Mouse (Mus musculus) olfactory bulb, adult 2 months (tissue): ENCODE results near the gene Tcf7l2. TPM values are rescaled to one million over a fixed set of nuclear protein-coding genes. Genes with fewer than 3 reads are reported as not detected.

Experiments
- H3K27ac ChIP-seq: fragments of 200-500 bp; 2 replicates; pipeline ENCODE4 v1.5.1; 2012; ENCODE audit warnings: low read depth, low read length; ENCODE audit not compliant: insufficient read depth
- H3K4me1 ChIP-seq: fragments of 200-500 bp; 2 replicates; pipeline ENCODE4 v1.6.1; 2012; ENCODE audit warnings: low read length; ENCODE audit not compliant: control insufficient read depth, insufficient read depth
- H3K4me3 ChIP-seq: fragments of 200-500 bp; 2 replicates; pipeline ENCODE4 v1.5.1; 2012; ENCODE audit warnings: mild to moderate bottlenecking, low read depth, low read length, moderate library complexity; ENCODE audit not compliant: insufficient read depth
- CTCF ChIP-seq: fragments of 200-500 bp; IDR thresholded peaks from 2 replicates; pipeline ENCODE4 v1.5.1; 2012; ENCODE audit warnings: low read depth, mild to moderate bottlenecking, low read length, moderate library complexity; ENCODE audit not compliant: insufficient read depth
- POLR2A ChIP-seq: fragments of 200-500 bp; IDR thresholded peaks from 2 replicates; pipeline ENCODE4 v1.6.1; 2012; ENCODE audit warnings: mild to moderate bottlenecking, low read depth, low read length, moderate library complexity; ENCODE audit not compliant: insufficient read depth
- WGBS: fragments of 180-500 bp; shearing (Covaris S2); methylation state at CpG from one replicate; pipeline ENCODE4 v1.1.7; 2018; 5-methylcytosine and 5-hydroxymethylcytosine counted together
- polyA plus RNA-seq: library from polyadenylated mRNA; stranded (reverse); fragments of >200 nt; gene quantifications from 2 replicates; pipeline ENCODE4 v1.2.4, GENCODE M21; 2012; ENCODE audit warnings: low replicate concordance; ENCODE audit not compliant: missing spikeins, insufficient read depth, insufficient read length

The Tcf7l2 gene
- polyA plus RNA-seq, 1 experiment, result not detected

GRCm38 (mm10) chr19:55880664-55881359 lies 139.2 kb downstream of the Tcf7l2 start:
- TF ChIP-seq CTCF (no peak), POLR2A (no peak)
- 42% methylated on average over 13 of the region's 13 CpGs for WGBS
- no peak overlapping the region for H3K4me3 ChIP-seq
- peaks cover 6% of the 10 kb centered on the region; the same call in 1 of the 2 replicates for H3K4me1 ChIP-seq
- no peak overlapping the region for H3K27ac ChIP-seq

GRCm38 (mm10) chr19:55886536-55886935 lies 144.9 kb downstream of the Tcf7l2 start:
- no peaks in the 10 kb centered on the region for H3K4me1 ChIP-seq
- no peak overlapping the region for H3K27ac ChIP-seq
- TF ChIP-seq POLR2A (no peak), CTCF (no peak)
- no peak overlapping the region for H3K4me3 ChIP-seq
- WGBS, result 95% methylated on average over 14 of the region's 14 CpGs

GRCm38 (mm10) chr19:55891692-55892183 lies 150.1 kb downstream of the Tcf7l2 start:
- H3K27ac ChIP-seq, result no peak overlapping the region

GRCm38 (mm10) chr19:55893557-55893956 lies 151.9 kb downstream of the Tcf7l2 start:
- no peak overlapping the region for H3K27ac ChIP-seq

More at GRCm38 (mm10) chr19:55891692-55892183, 150.1 kb downstream of the Tcf7l2 start:
- TF ChIP-seq CTCF (no peak), POLR2A (no peak)
- Histone ChIP-seq H3K4me3 (no peak overlapping the region), H3K4me1 (0 out of 2 replicates have a peak, but pooled peaks cover 4% of the 10 kb centered on the region)
- WGBS, result 88% methylated on average over 9 of the region's 9 CpGs

GRCm38 (mm10) chr19:55894396-55894795 lies 152.8 kb downstream of the Tcf7l2 start:
- 42% methylated on average over 9 of the region's 9 CpGs for WGBS

More at GRCm38 (mm10) chr19:55893557-55893956, 151.9 kb downstream of the Tcf7l2 start:
- no peak for TF ChIP-seq POLR2A
- TF ChIP-seq CTCF, result no peak
- Histone ChIP-seq H3K4me1 (0 out of 2 replicates have a peak, but pooled peaks cover 4% of the 10 kb centered on the region), H3K4me3 (no peak overlapping the region)
- WGBS, result 85% methylated on average over 11 of the region's 11 CpGs

GRCm38 (mm10) chr19:55895317-55895716 lies 153.7 kb downstream of the Tcf7l2 start:
- H3K4me3 ChIP-seq, result peak overlapping the region; percentile 16; the same call in 1 of the 2 replicates
- no peak overlapping the region for H3K27ac ChIP-seq
- no peak for TF ChIP-seq POLR2A
- TF ChIP-seq CTCF, result peak; percentile 30; the same call in 1 of the 2 replicates

More at GRCm38 (mm10) chr19:55894396-55894795, 152.8 kb downstream of the Tcf7l2 start:
- TF ChIP-seq CTCF (no peak), POLR2A (no peak)
- Histone ChIP-seq H3K4me1 (0 out of 2 replicates have a peak, but pooled peaks cover 4% of the 10 kb centered on the region), H3K27ac (no peak overlapping the region), H3K4me3 (no peak overlapping the region)

GRCm38 (mm10) chr19:55895807-55896420 lies 154.3 kb downstream of the Tcf7l2 start:
- H3K4me3 ChIP-seq, result no peak overlapping the region
- TF ChIP-seq CTCF (no peak), POLR2A (no peak)

More at GRCm38 (mm10) chr19:55895317-55895716, 153.7 kb downstream of the Tcf7l2 start:
- WGBS, result 3% methylated on average over 27 of the region's 27 CpGs
- H3K4me1 ChIP-seq, result 0 out of 2 replicates have a peak, but pooled peaks cover 4% of the 10 kb centered on the region

GRCm38 (mm10) chr19:55896629-55897028 lies 155.0 kb downstream of the Tcf7l2 start:
- no peak overlapping the region for H3K4me3 ChIP-seq
- TF ChIP-seq CTCF (no peak), POLR2A (no peak)
- 0 out of 2 replicates have a peak, but pooled peaks cover 4% of the 10 kb centered on the region for H3K4me1 ChIP-seq
- no peak overlapping the region for H3K27ac ChIP-seq
- 24% methylated on average over 10 of the region's 10 CpGs for WGBS

More at GRCm38 (mm10) chr19:55895807-55896420, 154.3 kb downstream of the Tcf7l2 start:
- Histone ChIP-seq H3K27ac (no peak overlapping the region), H3K4me1 (0 out of 2 replicates have a peak, but pooled peaks cover 4% of the 10 kb centered on the region)
- 36% methylated on average over 4 of the region's 4 CpGs for WGBS

- TF ChIP-seq POLR2A (no peak), CTCF (no peak)
- Histone ChIP-seq H3K27ac (no peak overlapping the region), H3K4me1 (no peaks in the 10 kb centered on the region), H3K4me3 (no peak overlapping the region)
- 86% methylated on average over 12 of the region's 12 CpGs for WGBS
Measured at GRCm38 (mm10) chr19:55902573-55903385, 161.2 kb downstream of the Tcf7l2 start.
